Mouse (Mus musculus) MEL-GATA-1-ER (cell line): Measurements from ENCODE around the gene Ovch2.
"Not testable (repeated sequence)": the region's sequence is repeated elsewhere in the genome, so short reads cannot be mapped to it uniquely, and the experiment has no call there.

Experiments used
- DNase-seq: peaks from one replicate; pipeline ENCODE4 v3.0.0-alpha.2; 2012; ENCODE audit warnings: low read depth; ENCODE audit errors: extremely low read depth

Ovch2 gene

DNA sequence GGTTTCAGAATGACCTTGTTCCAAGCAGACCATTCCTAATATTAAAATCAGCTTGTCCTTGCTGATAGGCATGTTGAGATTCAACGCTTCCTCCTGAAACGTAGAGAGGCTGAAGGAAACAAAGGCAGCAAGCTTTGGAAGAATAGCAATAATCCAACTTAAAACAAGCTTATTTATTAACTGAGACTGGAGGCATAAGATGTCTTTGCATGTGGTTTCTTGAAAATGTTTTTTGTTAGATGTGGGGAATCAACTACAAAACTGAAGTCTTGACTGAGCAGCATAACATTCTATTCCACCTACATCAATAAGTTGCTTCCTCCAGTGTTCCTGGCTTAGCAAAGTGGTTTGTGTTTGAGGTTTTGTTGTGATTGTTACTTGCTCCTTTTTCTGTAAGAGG lies at the start of gene Ovch2:
Ovch2 (minus strand) TSS at position 101 of the 400 bp plus-strand sequence.
- no peak for DNase-seq

- not testable (repeated sequence) for DNase-seq
These were observed 46.4 kb upstream of the Ovch2 start, which contains the start of gene Olfr470 for GRCm38 (mm10) chr7:107847390-107847789. Gene Olfr470, minus strand, starts transcription at chr7:107847490.

DNA sequence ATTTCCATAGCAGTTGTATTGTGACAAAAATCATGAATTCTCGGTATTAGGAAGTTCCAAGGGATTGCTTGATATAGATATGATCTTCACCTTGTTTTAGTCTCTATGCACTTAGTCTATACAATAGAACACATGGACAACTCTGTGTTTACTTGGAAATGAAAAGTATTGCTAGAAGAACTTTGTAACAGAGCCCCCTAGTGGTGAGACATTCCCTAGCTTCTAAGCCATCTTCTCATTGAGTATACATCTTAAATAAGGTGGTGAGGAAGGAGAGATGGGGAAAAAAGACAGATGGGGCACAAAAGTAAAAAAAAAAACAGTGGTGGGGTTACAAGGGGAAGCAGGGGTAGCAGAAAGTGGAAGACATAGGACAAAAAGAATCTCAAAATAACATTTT lies 40.7 kb upstream of the Ovch2 start:
- peak; percentile 2 for DNase-seq

GRCm38 (mm10) chr7:107825441-107825840 lies 24.4 kb upstream of the Ovch2 start, which contains the start of gene Olfr469:
Gene Olfr469, minus strand, starts transcription at chr7:107825541.
- DNase-seq = not testable (repeated sequence)

- not testable (repeated sequence) for DNase-seq
These were observed 22.9 kb upstream of the Ovch2 start for GRCm38 (mm10) chr7:107823867-107824266.

DNA sequence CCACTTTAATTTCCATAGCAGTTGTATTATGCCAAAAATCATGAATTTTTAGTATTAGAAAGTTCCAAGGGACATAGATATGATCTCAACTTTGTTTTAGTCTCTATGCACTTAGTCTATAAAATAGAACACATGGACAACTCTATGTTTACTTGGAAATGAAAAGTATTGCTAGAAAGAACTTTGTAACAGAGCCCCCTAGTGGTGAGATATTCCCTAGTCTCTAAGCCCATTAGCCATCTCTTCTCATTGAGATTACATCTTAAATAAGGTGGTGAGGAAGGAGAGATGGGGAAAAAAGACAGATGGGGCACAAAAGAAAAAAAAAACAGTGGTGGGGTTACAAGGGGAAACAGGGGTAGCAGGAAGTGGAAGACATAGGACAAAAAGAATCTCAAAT lies 18.4 kb upstream of the Ovch2 start:
- DNase-seq = no peak

GRCm38 (mm10) chr7:107811963-107812362 lies 11.0 kb upstream of the Ovch2 start, which contains the start of gene Olfr467:
Gene Olfr467, plus strand, starts transcription at chr7:107812263.
- DNase-seq = no peak

- DNase-seq = no peak
These were observed 1.1 kb upstream of the Ovch2 start for GRCm38 (mm10) chr7:107802138-107802537.

DNA sequence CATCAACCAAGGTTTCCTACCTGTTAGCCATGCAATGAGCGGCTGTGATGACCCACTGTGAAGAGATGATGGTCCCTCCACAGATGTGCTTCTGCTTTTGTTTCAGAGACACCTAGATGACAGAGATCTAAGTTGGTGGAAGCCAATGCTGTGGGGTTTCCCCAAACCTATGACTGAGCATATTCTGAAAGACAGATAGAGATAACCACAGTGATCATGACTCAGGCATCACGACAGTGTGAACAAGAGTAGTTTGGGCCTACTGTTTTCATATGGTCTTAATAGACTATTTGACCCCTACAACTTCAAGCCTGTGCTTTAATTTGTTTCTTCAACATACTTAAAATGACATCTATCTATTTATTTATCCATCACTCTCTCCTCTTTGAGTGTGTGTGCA lies 4.5 kb downstream of the Ovch2 start:
- DNase-seq = no peak

GRCm38 (mm10) chr7:107787977-107788620 lies 12.9 kb downstream of the Ovch2 start:
- DNase-seq = no peak

GRCm38 (mm10) chr7:107779611-107780010 lies 21.4 kb downstream of the Ovch2 start:
- DNase-seq = no peak

DNA sequence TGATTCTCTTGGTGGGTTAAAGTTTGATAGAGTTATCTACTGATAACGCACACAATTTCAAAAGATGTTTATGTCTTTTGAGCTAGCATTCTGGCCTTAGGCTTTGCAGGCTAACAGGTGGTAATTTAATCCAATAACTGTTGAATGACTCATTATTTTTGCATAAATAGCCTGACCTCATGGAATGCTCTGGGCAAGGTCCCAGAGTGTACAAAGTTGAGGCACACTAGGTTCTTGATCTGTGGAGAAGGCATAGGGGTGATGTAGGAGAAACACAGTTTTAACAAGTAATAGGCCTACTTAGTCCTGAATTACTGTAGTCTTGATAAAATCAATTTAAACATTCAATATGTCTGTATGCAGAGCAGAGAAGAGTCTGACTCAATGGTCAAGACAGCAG lies 22.8 kb downstream of the Ovch2 start:
- no peak for DNase-seq

DNA sequence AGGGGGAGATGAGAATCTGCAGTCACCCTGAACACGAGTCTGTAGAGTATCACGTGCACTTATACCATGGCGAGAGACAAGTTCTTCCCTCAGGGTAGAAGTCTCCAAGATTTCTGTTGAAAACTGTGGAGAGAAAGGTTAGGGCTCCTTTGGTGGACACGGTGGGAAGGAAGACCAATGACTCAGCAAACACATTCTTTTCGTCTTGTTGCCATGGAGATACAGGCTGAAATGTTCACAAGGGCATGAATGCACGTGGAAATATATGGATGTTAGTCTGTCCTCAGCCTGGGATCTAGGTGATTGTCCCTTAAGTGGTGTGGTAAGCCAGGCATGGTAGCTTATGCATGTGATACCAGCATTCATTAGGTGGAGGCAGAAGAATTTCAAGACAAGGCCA lies 30.2 kb downstream of the Ovch2 start:
- no peak for DNase-seq

- no peak for DNase-seq
These were observed 43.5 kb downstream of the Ovch2 start, which contains the start of gene Cyb5r2 for GRCm38 (mm10) chr7:107757308-107758151. Gene Cyb5r2, minus strand, starts transcription at chr7:107758032.

GRCm38 (mm10) chr7:107756748-107757147 lies 44.3 kb downstream of the Ovch2 start:
- DNase-seq = no peak

DNA sequence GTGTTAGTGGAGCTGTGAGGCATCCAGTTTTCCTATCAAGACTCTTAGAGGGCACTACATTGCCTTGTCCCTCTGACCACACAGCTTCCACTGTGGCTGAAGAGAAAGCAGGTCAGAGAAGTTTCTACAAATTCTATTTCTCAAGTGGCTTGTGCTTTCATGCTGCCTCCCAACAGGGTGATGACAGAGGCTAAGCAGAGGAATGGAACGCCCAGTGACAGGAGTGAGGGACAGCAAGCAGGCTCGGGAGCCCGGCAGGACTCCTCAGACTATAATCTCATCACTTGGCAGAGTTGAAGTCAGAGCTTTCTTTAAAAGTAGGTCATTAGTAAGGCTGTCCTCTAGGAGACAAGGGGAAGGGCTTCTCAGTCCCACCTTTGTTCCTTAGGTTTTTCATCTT lies 45.1 kb downstream of the Ovch2 start:
- DNase-seq = no peak

DNA sequence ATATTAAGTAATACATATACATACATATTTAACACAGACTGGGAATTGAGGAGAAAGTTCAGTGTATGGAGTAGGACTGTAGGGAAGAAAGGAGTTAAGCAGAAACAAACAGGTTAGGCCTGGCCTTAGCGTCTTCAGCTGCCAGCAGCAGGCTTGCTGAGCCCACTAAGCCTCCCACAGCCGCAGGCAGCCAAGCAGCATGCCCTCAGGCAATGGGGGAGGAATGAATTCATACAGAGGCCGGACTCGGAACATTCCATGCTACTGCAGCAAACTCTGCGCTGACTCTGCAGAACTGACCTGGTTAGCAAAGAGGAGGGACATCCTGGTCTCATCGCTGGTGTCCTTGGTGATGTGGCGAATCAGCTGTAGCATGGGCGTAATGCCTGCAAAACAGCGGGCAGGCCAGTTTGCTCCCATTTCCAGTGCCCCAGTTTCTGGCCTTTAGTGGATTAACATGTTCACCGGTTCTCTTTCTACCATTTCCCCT lies 48.9 kb downstream of the Ovch2 start:
- no peak for DNase-seq

- DNase-seq = no peak
These were observed 51.3 kb downstream of the Ovch2 start for GRCm38 (mm10) chr7:107749721-107750120.

DNA sequence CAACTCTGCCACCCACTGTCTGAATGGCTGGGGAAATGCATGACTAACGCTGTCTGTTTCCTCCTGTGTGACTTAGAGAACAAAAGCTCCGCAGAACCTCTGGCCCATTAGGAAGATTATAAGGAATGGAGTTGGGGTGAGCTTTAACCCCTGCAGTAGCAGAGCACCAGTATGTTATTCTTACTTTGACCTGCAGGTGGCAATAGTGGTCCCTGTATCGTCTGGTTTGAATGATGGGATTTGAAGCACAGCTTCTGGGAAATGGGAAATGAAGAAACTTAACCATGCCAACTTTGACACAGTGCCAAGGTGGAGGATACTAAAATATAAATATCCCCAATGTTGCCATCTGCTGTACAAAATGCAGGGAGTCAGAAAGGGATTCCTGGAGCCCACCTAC lies 51.7 kb downstream of the Ovch2 start:
- DNase-seq = no peak

GRCm38 (mm10) chr7:107747954-107748353 lies 53.1 kb downstream of the Ovch2 start:
- DNase-seq = no peak

DNA sequence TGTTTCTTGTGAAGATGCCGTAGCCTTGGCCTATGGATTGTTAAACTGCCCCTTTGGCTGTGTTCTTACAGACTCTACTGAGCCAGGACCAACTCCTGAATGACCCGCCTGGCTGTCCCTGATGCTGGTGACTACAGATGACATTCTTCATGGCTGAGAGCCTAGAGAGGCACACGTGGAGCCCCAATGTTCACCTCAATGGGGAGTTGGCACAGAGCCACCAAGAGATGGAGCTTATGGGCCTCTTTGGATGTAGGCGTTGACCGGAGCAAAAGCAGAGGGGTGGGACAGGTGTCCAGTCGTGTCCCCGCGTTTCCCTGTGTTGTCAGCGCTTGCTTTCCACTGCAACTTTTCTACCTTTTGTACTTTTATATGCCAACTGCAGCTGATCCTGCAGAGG lies 53.5 kb downstream of the Ovch2 start:
- DNase-seq = no peak

DNA sequence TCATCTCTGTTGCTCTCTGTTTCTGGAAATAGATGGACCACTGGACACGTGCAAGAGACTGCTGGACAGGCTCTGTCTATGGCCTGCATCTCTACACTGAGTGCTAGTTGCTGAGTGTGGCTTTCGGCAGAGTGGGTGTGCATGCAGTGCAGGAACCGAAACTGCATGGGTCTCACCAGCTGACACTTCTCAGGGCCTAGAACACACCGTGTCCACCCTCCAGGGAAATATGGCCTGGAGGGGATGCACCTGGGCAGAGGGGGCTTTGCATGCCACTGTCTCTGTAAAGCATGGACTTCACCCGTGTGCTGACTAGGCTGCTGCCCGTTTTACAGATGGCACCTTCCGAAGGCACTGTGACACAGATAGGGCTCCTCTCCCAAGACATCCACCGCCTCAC lies 55.0 kb downstream of the Ovch2 start:
- no peak for DNase-seq
